Mouse (Mus musculus) CH12.LX (cell line): ENCODE results near the gene Ankar. TPM values are rescaled to one million over a fixed set of nuclear protein-coding genes. Genes with fewer than 3 reads are reported as not detected.

ENCODE experiments used
- DNase-seq: peaks from one replicate; pipeline ENCODE4 v3.0.0-alpha.2; 2013; ENCODE audit errors: extremely low read depth
- H3K27ac ChIP-seq: 2 replicates; pipeline ENCODE4 v1.5.1; 2012; ENCODE audit warnings: low read depth, mild to moderate bottlenecking, control low read depth, moderate library complexity; ENCODE audit not compliant: insufficient read depth
- H3K27me3 ChIP-seq: replicated peaks from 2 replicates; pipeline ENCODE3; 2012; ENCODE audit warnings: inconsistent platforms
- H3K36me3 ChIP-seq, 2 experiments: replicated peaks in 1 of 2; 2 replicates each; pipeline versions ENCODE3 to v1.6.1; 2012; ENCODE audit warnings: inconsistent platforms in 1 of 2, low read length in 1 of 2, mild to moderate bottlenecking in 1 of 2, mixed read lengths in 1 of 2, moderate library complexity in 1 of 2; ENCODE audit not compliant: control insufficient read depth in 1 of 2, insufficient read depth in 1 of 2
- H3K4me1 ChIP-seq, 2 experiments: 2 replicates each; pipeline ENCODE4 v1.6.1; 2012; ENCODE audit warnings: inconsistent platforms in 1 of 2, moderate library complexity in 1 of 2; ENCODE audit not compliant: insufficient read depth in 2 of 2, control insufficient read depth in 1 of 2
- H3K4me2 ChIP-seq: 2 replicates; pipeline ENCODE4 v1.6.1; 2012; ENCODE audit warnings: low read depth, mild to moderate bottlenecking, control low read depth; ENCODE audit not compliant: poor library complexity, insufficient read depth, severe bottlenecking
- H3K4me3 ChIP-seq, 3 experiments: fragments of 150-350 bp in 1 of 3; sonication (generic) in 1 of 3; replicated peaks in 1 of 3; 2 replicates each; pipeline versions ENCODE3 to v1.5.1; 2011 to 2012; ENCODE audit warnings: low read depth in 2 of 3, low read length in 2 of 3, mild to moderate bottlenecking in 2 of 3, moderate library complexity in 2 of 3, control low read depth in 1 of 3, improper control_type of control experiment in 1 of 3, inconsistent platforms in 1 of 3, mixed read lengths in 1 of 3; ENCODE audit not compliant: poor library complexity in 1 of 3
- H3K79me2 ChIP-seq: replicated peaks from 2 replicates; pipeline ENCODE4 v1.6.1; 2012; ENCODE audit warnings: mild to moderate bottlenecking, moderate library complexity; ENCODE audit not compliant: control insufficient read depth, poor library complexity, insufficient read depth, severe bottlenecking; ENCODE audit errors: extremely low read depth
- H3K9ac ChIP-seq: 2 replicates; pipeline ENCODE4 v1.6.1; 2012; ENCODE audit warnings: low read depth, mild to moderate bottlenecking, control low read depth, moderate library complexity; ENCODE audit not compliant: insufficient read depth
- H3K9me3 ChIP-seq: replicated peaks from 2 replicates; pipeline ENCODE3; 2012; ENCODE audit warnings: low read length, inconsistent platforms, mixed read lengths
- BHLHE40 ChIP-seq: IDR thresholded peaks from 2 replicates; pipeline ENCODE4 v1.6.1; 2011; ENCODE audit warnings: mild to moderate bottlenecking, low read depth, low read length, improper control_type of control experiment
- CHD2 ChIP-seq: IDR thresholded peaks from 2 replicates; pipeline ENCODE4 v1.6.1; 2011; ENCODE audit warnings: low read length, improper control_type of control experiment
- CTCF ChIP-seq, 2 experiments: IDR thresholded peaks in 1 of 2; conservative IDR thresholded peaks in 1 of 2; 2 replicates each; pipeline ENCODE4 v1.5.1; 2011 to 2012; ENCODE audit warnings: low read depth in 2 of 2, low read length in 2 of 2, improper control_type of control experiment in 1 of 2, inconsistent platforms in 1 of 2, mild to moderate bottlenecking in 1 of 2, moderate library complexity in 1 of 2
- E2F4 ChIP-seq: IDR thresholded peaks from 2 replicates; pipeline ENCODE4 v1.6.1; 2011; ENCODE audit warnings: low read depth, low read length, improper control_type of control experiment; ENCODE audit not compliant: insufficient replicate concordance
- ELF1 ChIP-seq: IDR thresholded peaks from 2 replicates; pipeline ENCODE4 v1.6.1; 2014; ENCODE audit warnings: low read depth, mild to moderate bottlenecking, inconsistent platforms, low read length, improper control_type of control experiment
- EP300 ChIP-seq: IDR thresholded peaks from 2 replicates; pipeline ENCODE4 v1.6.1; 2011; ENCODE audit warnings: low read length, improper control_type of control experiment
- ETS1 ChIP-seq: conservative IDR thresholded peaks from 2 replicates; pipeline ENCODE4 v1.6.1; 2012; ENCODE audit warnings: low read depth, mild to moderate bottlenecking, inconsistent platforms, low read length, improper control_type of control experiment, moderate library complexity
- GABPA ChIP-seq: IDR thresholded peaks from 2 replicates; pipeline ENCODE4 v1.6.1; 2012; ENCODE audit warnings: low read depth, low read length, improper control_type of control experiment, inconsistent platforms; ENCODE audit not compliant: insufficient replicate concordance
- KAT2A ChIP-seq: IDR thresholded peaks from 2 replicates; pipeline ENCODE4 v1.6.1; 2012; ENCODE audit warnings: low read length, improper control_type of control experiment, inconsistent platforms; ENCODE audit not compliant: insufficient replicate concordance
- MAFK ChIP-seq: IDR thresholded peaks from 2 replicates; pipeline ENCODE4 v1.6.1; 2011; ENCODE audit warnings: low read length, improper control_type of control experiment; ENCODE audit not compliant: insufficient replicate concordance
- MAZ ChIP-seq: IDR thresholded peaks from 2 replicates; pipeline ENCODE4 v1.6.1; 2012; ENCODE audit warnings: low read depth, mild to moderate bottlenecking, inconsistent platforms, low read length, improper control_type of control experiment, moderate library complexity
- MEF2A ChIP-seq: IDR thresholded peaks from 2 replicates; pipeline ENCODE4 v1.6.1; 2014; ENCODE audit warnings: low read depth, mild to moderate bottlenecking, inconsistent platforms, low read length, improper control_type of control experiment, borderline replicate concordance
- MXI1 ChIP-seq: IDR thresholded peaks from 2 replicates; pipeline ENCODE4 v1.6.1; 2011; ENCODE audit warnings: mild to moderate bottlenecking, low read depth, low read length, improper control_type of control experiment
- MYC ChIP-seq: IDR thresholded peaks from 2 replicates; pipeline ENCODE4 v1.6.1; 2011; ENCODE audit warnings: low read depth, mild to moderate bottlenecking, improper control_type of control experiment, low read length
- NELFE ChIP-seq: IDR thresholded peaks from 2 replicates; pipeline ENCODE4 v1.6.1; 2011; ENCODE audit warnings: low read depth, low read length, improper control_type of control experiment
- PAX5 ChIP-seq: IDR thresholded peaks from 2 replicates; pipeline ENCODE4 v1.6.1; 2012; ENCODE audit warnings: low read length, inconsistent platforms, mixed read lengths
- POLR2A ChIP-seq: IDR thresholded peaks from 2 replicates; pipeline ENCODE4 v1.6.1; 2011; ENCODE audit warnings: low read depth, mild to moderate bottlenecking, improper control_type of control experiment, low read length
- POLR2AphosphoS2 ChIP-seq: IDR thresholded peaks from 2 replicates; pipeline ENCODE4 v1.6.1; 2011; ENCODE audit warnings: low read depth, low read length, improper control_type of control experiment
- SMC3 ChIP-seq: IDR thresholded peaks from 2 replicates; pipeline ENCODE4 v1.6.1; 2011; ENCODE audit warnings: low read depth, low read length, improper control_type of control experiment
- USF1 ChIP-seq: IDR thresholded peaks from 2 replicates; pipeline ENCODE4 v1.6.1; 2014; ENCODE audit warnings: low read depth, mild to moderate bottlenecking, inconsistent platforms, low read length, improper control_type of control experiment
- ZC3H11A ChIP-seq: IDR thresholded peaks from 2 replicates; pipeline ENCODE4 v1.6.1; 2012; ENCODE audit warnings: low read depth, mild to moderate bottlenecking, inconsistent platforms, low read length, improper control_type of control experiment
- ZKSCAN1 ChIP-seq: IDR thresholded peaks from 2 replicates; pipeline ENCODE4 v1.6.1; 2012; ENCODE audit warnings: low read depth, inconsistent platforms, low read length, improper control_type of control experiment, borderline replicate concordance
- ZMIZ1 ChIP-seq: IDR thresholded peaks from 2 replicates; pipeline ENCODE4 v1.6.1; 2012; ENCODE audit warnings: low read depth, mild to moderate bottlenecking, inconsistent platforms, low read length, improper control_type of control experiment
- ZNF384 ChIP-seq: IDR thresholded peaks from 2 replicates; pipeline ENCODE4 v1.6.1; 2012; ENCODE audit warnings: low read depth, low read length, improper control_type of control experiment, inconsistent platforms
- dilution Hi-C: fragments of 300-500 bp; cut with MboI; formaldehyde crosslinking; loops from 2 replicates; pipeline ENCODE4 v1.14.3; 2020; ENCODE audit warnings: low sequenced_read_pairs; ENCODE audit not compliant: extremely low pct_unique_long_range_greater_than_20kb, extremely low pct_ligation_motif_present
- in situ Hi-C: fragments of 300-500 bp; cut with MboI; formaldehyde crosslinking; loops from 3 replicates; pipeline ENCODE4 v1.14.3; 2019; ENCODE audit warnings: low sequenced_read_pairs, low pct_ligation_motif_present, low pct_unique_long_range_greater_than_20kb, mixed read lengths
- polyA plus RNA-seq: library from polyadenylated mRNA; unstranded; fragments of >175 nt; gene quantifications from 2 replicates; pipeline ENCODE4 v1.2.1, GENCODE M21; 2012; ENCODE audit warnings: low read depth; ENCODE audit not compliant: insufficient read length
- total RNA-seq, 2 experiments: library from RNA; depleted of rRNA; stranded (reverse); fragments of 300-350 nt in 1 of 2; fragments of >200 nt in 1 of 2; gene quantifications; 2 replicates each; pipeline ENCODE4 v1.2.3; 2012 to 2014

Gene Ankar
- total and polyA plus RNA-seq, 3 experiments, result not detected

DNA sequence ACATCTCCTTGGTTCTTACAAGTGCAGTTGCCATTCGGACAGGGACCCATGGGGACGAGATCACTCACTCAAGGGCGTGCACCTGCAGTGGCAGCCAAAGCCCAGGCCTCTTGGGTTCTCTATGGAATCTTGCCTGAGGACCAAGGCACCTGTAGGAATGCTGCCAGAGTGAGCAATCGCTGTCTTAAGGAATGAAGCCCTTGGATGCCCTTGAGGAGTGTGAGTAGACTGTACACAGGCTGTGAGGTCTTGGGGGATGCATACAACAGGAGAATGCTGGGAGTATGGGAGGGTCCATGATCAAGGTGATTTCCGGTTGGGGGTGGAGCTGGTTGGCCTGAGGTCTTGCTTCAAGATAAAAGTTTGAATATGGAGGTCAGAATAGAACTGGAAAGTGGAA, 41.0 kb upstream of the Ankar start:
- no peak overlapping the region for H3K9ac ChIP-seq
- dilution Hi-C loops (no loop called here), in situ Hi-C loops (no loop called here)
- no peaks in the 10 kb centered on the region for H3K9me3 ChIP-seq
- H3K4me1 ChIP-seq, result peaks cover 2 to 13% of the 10 kb centered on the region in 2 experiments; a peak in 3 of 4 replicates
- TF ChIP-seq CHD2 (no peak), USF1 (no peak), ETS1 (no peak), GABPA (no peak), ZC3H11A (no peak), CTCF (conservative IDR thresholded peaks at IDR 0.05 in 1 of 2, IDR thresholded peaks at IDR 0.05 in 1 of 2; ENCODE audit: low read depth in 2 of 2, low read length in 2 of 2) (no peak), MAZ (no peak), PAX5 (no peak), ZKSCAN1 (no peak), KAT2A (no peak), ZMIZ1 (no peak), EP300 (no peak)
- no peaks in the 10 kb centered on the region for H3K36me3 ChIP-seq
- H3K4me2 ChIP-seq, result no peak overlapping the region
- no peak overlapping the region for H3K27ac ChIP-seq
- no peak overlapping the region for H3K4me3 ChIP-seq
- no peak for DNase-seq
- no peaks in the 10 kb centered on the region for H3K79me2 ChIP-seq
- H3K27me3 ChIP-seq, result no peaks in the 10 kb centered on the region

DNA sequence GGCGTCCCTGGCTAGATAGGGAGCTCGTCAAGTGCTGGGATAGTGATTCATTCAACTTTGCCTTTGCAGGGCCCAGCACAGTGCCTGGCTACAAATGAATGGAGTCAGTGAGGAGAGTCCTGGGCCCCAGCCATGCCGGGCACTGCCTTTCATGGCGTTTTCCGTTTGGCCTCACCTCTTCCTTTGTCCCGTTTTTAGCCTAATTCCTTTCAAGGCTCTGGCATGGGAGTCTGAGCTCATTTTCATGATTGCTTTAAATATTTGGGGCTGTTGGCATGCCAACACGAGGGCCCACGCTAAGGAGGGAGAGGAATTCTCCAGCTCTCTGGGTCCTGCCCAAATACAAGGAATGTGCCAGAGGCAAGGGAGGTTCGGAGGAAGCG, 39.3 kb upstream of the Ankar start:
- no peak for DNase-seq
- Histone ChIP-seq H3K27ac (no peak overlapping the region), H3K4me3 (no peak overlapping the region), H3K9ac (no peak overlapping the region), H3K4me1 (no peaks in the 10 kb centered on the region), H3K79me2 (no peaks in the 10 kb centered on the region), H3K4me2 (no peak overlapping the region), H3K9me3 (no peaks in the 10 kb centered on the region), H3K27me3 (no peaks in the 10 kb centered on the region), H3K36me3 (no peaks in the 10 kb centered on the region)
- in situ Hi-C loops, result no loop called here
- dilution Hi-C loops, result no loop called here
- TF ChIP-seq CTCF (conservative IDR thresholded peaks at IDR 0.05 in 1 of 2, IDR thresholded peaks at IDR 0.05 in 1 of 2; ENCODE audit: low read depth in 2 of 2, low read length in 2 of 2), result no peak
- TF ChIP-seq BHLHE40, result no peak
- TF ChIP-seq MXI1, result no peak
- no peak for TF ChIP-seq ZNF384
- no peak for TF ChIP-seq EP300
- TF ChIP-seq MEF2A, result no peak
- no peak for TF ChIP-seq MAFK
- TF ChIP-seq NELFE, result no peak
- TF ChIP-seq PAX5, result no peak
- TF ChIP-seq POLR2A, result no peak
- no peak for TF ChIP-seq SMC3
- TF ChIP-seq ELF1, result no peak
- TF ChIP-seq MYC, result no peak
- TF ChIP-seq ZKSCAN1, result no peak
- no peak for TF ChIP-seq E2F4
- TF ChIP-seq POLR2AphosphoS2, result no peak
